Mouse (Mus musculus) midbrain, embryonic 16.5 days (tissue): ENCODE results near the gene Abhd16b. TPM values are rescaled to one million over a fixed set of nuclear protein-coding genes. Genes with fewer than 3 reads are reported as not detected.
A peak's percentile ranks its signal among the peaks of the same experiment; 100 is the strongest.

ENCODE experiments used
- ATAC-seq: fragments of 200-750 bp; cut with Nextera tagmentation; 2 replicates; pipeline ENCODE4 v1.8.0; 2017; ENCODE audit warnings: moderate TSS enrichment
- H3K27ac ChIP-seq: fragments of 300-500 bp; sonication (generic); 2 replicates; pipeline ENCODE4 v1.5.1; 2014; ENCODE audit warnings: mild to moderate bottlenecking, low read length, mixed read lengths
- H3K27me3 ChIP-seq: fragments of 300-500 bp; sonication (generic); 2 replicates; pipeline ENCODE4 v1.6.1; 2014; ENCODE audit warnings: low read depth, low read length, mixed read lengths; ENCODE audit not compliant: control insufficient read depth, insufficient read depth
- H3K36me3 ChIP-seq: fragments of 300-500 bp; sonication (generic); 2 replicates; pipeline ENCODE4 v1.6.1; 2014; ENCODE audit warnings: mild to moderate bottlenecking, low read length, moderate library complexity, mixed read lengths; ENCODE audit not compliant: control insufficient read depth, insufficient read depth
- H3K4me1 ChIP-seq: fragments of 300-500 bp; sonication (generic); 2 replicates; pipeline ENCODE4 v1.6.1; 2014; ENCODE audit warnings: mild to moderate bottlenecking, low read length, mixed read lengths; ENCODE audit not compliant: control insufficient read depth, insufficient read depth
- H3K4me2 ChIP-seq: fragments of 300-500 bp; sonication (generic); 2 replicates; pipeline ENCODE4 v1.6.1; 2014; ENCODE audit warnings: mild to moderate bottlenecking, low read length, mixed read lengths
- H3K4me3 ChIP-seq: fragments of 300-500 bp; sonication (generic); 2 replicates; pipeline ENCODE4 v1.5.1; 2014; ENCODE audit warnings: low read depth, mild to moderate bottlenecking, low read length, moderate library complexity, mixed read lengths
- H3K9ac ChIP-seq: fragments of 300-500 bp; sonication (generic); 2 replicates; pipeline ENCODE4 v1.6.1; 2014; ENCODE audit warnings: low read depth, low read length, mixed read lengths
- H3K9me3 ChIP-seq: fragments of 300-500 bp; sonication (generic); replicated peaks from 2 replicates; pipeline ENCODE4 v1.6.1; 2014; ENCODE audit warnings: mild to moderate bottlenecking, low read length, mixed read lengths; ENCODE audit not compliant: control insufficient read depth, poor library complexity, severe bottlenecking
- WGBS: fragments of 180-500 bp; shearing (Covaris S2); extraction: QIAGEN DNeasy Blood & Tissue Kit; methylation state at CpG from one replicate; pipeline ENCODE4 v1.1.7; 2014; 5-methylcytosine and 5-hydroxymethylcytosine counted together
- polyA plus RNA-seq: library from polyadenylated mRNA; unstranded; fragments of >200 nt; fragmentation: Nextera tagmentation; extraction: Ambion mirVana; gene quantifications from 2 replicates; pipeline ENCODE4 v1.2.1, GENCODE M21; 2015

Abhd16b gene
- polyA plus RNA-seq, 1 experiment from 2014 or later: not detected

GRCm38 (mm10) chr2:181521491-181521890 lies 28.5 kb downstream of the Abhd16b start:
- no peak for ATAC-seq
- 62% methylated on average over 10 of the region's 10 CpGs for WGBS

GRCm38 (mm10) chr2:181522811-181523210 lies 29.8 kb downstream of the Abhd16b start:
- Histone ChIP-seq H3K9ac (no peak overlapping the region), H3K4me1 (peaks cover 32% of the 10 kb centered on the region), H3K4me3 (no peak overlapping the region), H3K9me3 (no peaks in the 10 kb centered on the region), H3K27ac (no peak overlapping the region), H3K36me3 (no peaks in the 10 kb centered on the region), H3K4me2 (no peak overlapping the region), H3K27me3 (no peaks in the 10 kb centered on the region)
- 78% methylated on average over 5 of the region's 5 CpGs for WGBS
- no peak for ATAC-seq

More at GRCm38 (mm10) chr2:181521491-181521890, 28.5 kb downstream of the Abhd16b start:
- Histone ChIP-seq H3K4me3 (peak overlapping the region; percentile 81), H3K4me2 (peak overlapping the region; percentile 73), H3K9ac (peak overlapping the region; percentile 85), H3K9me3 (no peaks in the 10 kb centered on the region), H3K27me3 (no peaks in the 10 kb centered on the region), H3K27ac (no peak overlapping the region), H3K4me1 (peaks cover 32% of the 10 kb centered on the region), H3K36me3 (peaks cover 11% of the 10 kb centered on the region)

- Histone ChIP-seq H3K36me3 (no peaks in the 10 kb centered on the region), H3K4me1 (peaks cover 21% of the 10 kb centered on the region), H3K9me3 (no peaks in the 10 kb centered on the region), H3K4me3 (no peak overlapping the region), H3K27ac (no peak overlapping the region), H3K4me2 (no peak overlapping the region), H3K9ac (no peak overlapping the region), H3K27me3 (no peaks in the 10 kb centered on the region)
- ATAC-seq: no peak
- WGBS: 89% methylated on average over 5 of the region's 5 CpGs
Measured at GRCm38 (mm10) chr2:181525526-181525925, 32.5 kb downstream of the Abhd16b start.

GRCm38 (mm10) chr2:181529076-181529475 lies 36.1 kb downstream of the Abhd16b start:
- Histone ChIP-seq H3K4me2 (no peak overlapping the region), H3K27me3 (no peaks in the 10 kb centered on the region), H3K9me3 (peaks cover 4% of the 10 kb centered on the region; the same call in 1 of the 2 replicates), H3K36me3 (no peaks in the 10 kb centered on the region), H3K4me1 (no peaks in the 10 kb centered on the region), H3K27ac (no peak overlapping the region), H3K9ac (no peak overlapping the region), H3K4me3 (no peak overlapping the region)
- ATAC-seq: no peak
- 94% methylated on average over 1 of the region's 1 CpGs for WGBS

- H3K4me3 ChIP-seq: no peak overlapping the region
- no peak overlapping the region for H3K9ac ChIP-seq
- H3K27ac ChIP-seq: no peak overlapping the region
- H3K27me3 ChIP-seq: no peaks in the 10 kb centered on the region
- H3K36me3 ChIP-seq: no peaks in the 10 kb centered on the region
- no peaks in the 10 kb centered on the region for H3K4me1 ChIP-seq
- peaks cover 4% of the 10 kb centered on the region; the same call in 1 of the 2 replicates for H3K9me3 ChIP-seq
- WGBS: 98% methylated on average over 3 of the region's 3 CpGs
- no peak for ATAC-seq
- H3K4me2 ChIP-seq: no peak overlapping the region
Measured at GRCm38 (mm10) chr2:181532589-181532988, 39.6 kb downstream of the Abhd16b start.

- 91% methylated on average over 2 of the region's 2 CpGs for WGBS
Measured at GRCm38 (mm10) chr2:181536410-181536809, 43.4 kb downstream of the Abhd16b start.

GRCm38 (mm10) chr2:181537444-181538047 lies 44.5 kb downstream of the Abhd16b start:
- 0 out of 2 replicates have a peak, but pooled peaks have one; percentile 39 for ATAC-seq
- Histone ChIP-seq H3K27ac (peak overlapping the region; percentile 41; the same call in 1 of the 2 replicates), H3K9ac (no peak overlapping the region), H3K27me3 (no peaks in the 10 kb centered on the region), H3K4me1 (0 out of 2 replicates have a peak, but pooled peaks cover 2% of the 10 kb centered on the region), H3K4me3 (no peak overlapping the region), H3K4me2 (no peak overlapping the region), H3K36me3 (no peaks in the 10 kb centered on the region), H3K9me3 (no peaks in the 10 kb centered on the region)
- WGBS: 83% methylated on average over 2 of the region's 2 CpGs

More at GRCm38 (mm10) chr2:181536410-181536809, 43.4 kb downstream of the Abhd16b start:
- no peak for ATAC-seq
- Histone ChIP-seq H3K4me3 (no peak overlapping the region), H3K36me3 (no peaks in the 10 kb centered on the region), H3K27ac (no peak overlapping the region), H3K27me3 (no peaks in the 10 kb centered on the region), H3K9ac (no peak overlapping the region), H3K4me2 (no peak overlapping the region), H3K4me1 (0 out of 2 replicates have a peak, but pooled peaks cover 2% of the 10 kb centered on the region), H3K9me3 (no peaks in the 10 kb centered on the region)

- no peak overlapping the region for H3K27ac ChIP-seq
- 90% methylated on average over 6 of the region's 6 CpGs for WGBS
- no peak overlapping the region for H3K9ac ChIP-seq
- no peaks in the 10 kb centered on the region for H3K27me3 ChIP-seq
- no peaks in the 10 kb centered on the region for H3K9me3 ChIP-seq
- H3K4me1 ChIP-seq: 0 out of 2 replicates have a peak, but pooled peaks cover 2% of the 10 kb centered on the region
- 0 out of 2 replicates have a peak, but pooled peaks cover 5% of the 10 kb centered on the region for H3K36me3 ChIP-seq
- no peak overlapping the region for H3K4me3 ChIP-seq
- ATAC-seq: no peak
- H3K4me2 ChIP-seq: no peak overlapping the region
Measured at GRCm38 (mm10) chr2:181541761-181542380, 48.9 kb downstream of the Abhd16b start.
